Mouse (Mus musculus) layer of hippocampus, postnatal 36 days (tissue): ENCODE data around the gene Rrp1. TPM values are rescaled to one million over a fixed set of nuclear protein-coding genes. Genes with fewer than 3 reads are reported as not detected.

Source experiments
- DNase-seq, 2 experiments: peaks; one replicate each; pipeline ENCODE4 v3.0.0; 2022
- total RNA-seq, 2 experiments: library from RNA; stranded (reverse); gene quantifications; 2 replicates each; pipeline ENCODE4 v1.2.3; 2021

Rrp1 gene
- 100 to 1,000 TPM; 337 to 355 TPM for total RNA-seq

DNA sequence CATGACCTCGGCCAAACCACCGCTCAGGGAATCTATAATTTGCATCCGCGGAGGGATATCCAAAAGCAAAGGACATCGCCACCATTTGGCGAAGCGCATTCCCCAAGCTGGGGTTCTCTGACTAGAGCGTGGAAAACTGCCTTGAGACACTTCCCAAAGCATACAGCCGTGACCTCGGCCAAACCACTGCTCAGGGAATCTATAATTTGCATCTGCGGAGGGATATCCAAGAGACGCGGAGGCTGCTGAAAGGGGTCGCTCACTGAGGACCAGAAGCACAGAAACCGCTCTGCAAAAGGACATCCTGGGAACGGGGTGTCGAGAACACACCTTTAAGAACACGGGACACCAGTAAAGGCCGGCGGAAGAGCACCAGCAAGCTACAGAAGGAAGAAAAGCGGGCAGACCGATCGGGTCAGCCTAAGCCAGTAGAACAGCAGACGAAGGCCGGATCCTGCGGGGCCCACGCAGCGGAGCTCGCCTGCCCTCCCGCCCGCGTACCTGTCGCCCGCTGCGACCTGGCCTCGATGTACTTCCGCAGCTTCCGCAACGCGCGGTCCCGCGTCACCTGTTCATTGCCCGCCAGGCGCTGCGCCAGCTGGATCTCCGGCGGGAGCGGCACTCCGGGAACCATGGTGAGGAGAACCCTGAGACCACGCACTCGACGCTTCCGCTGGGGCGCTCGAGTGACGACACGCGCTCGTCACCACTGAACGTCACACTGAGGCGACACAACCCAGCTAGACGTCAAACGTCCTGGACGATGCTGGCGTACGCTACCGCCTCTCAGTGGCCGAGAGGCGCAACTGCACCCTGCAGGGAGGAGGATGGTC lies at the start of gene Rrp1:
Gene Rrp1, minus strand, starts transcription at position 725 of the 833 bp plus-strand sequence.
- peak; percentile 96 to 97 for DNase-seq

DNA sequence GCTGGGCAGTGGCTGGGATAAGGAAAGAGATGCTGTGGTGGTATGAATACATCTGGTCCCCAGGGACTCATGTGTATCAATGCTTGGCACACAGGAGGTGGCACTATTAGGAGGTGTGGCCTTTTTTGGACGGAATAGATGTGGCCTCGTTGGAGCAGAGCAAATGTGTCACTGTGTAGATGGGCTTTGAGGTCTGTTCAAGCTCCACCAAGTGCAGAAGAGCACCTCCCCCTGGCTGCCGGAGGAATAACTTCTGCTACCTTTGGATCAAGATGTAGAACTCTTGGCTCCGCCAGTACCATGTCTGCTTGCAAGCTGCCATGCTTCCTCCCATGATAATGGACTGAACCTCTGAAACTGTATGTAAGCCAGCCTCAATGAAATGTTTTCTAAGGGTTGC lies 48.9 kb upstream of the Rrp1 start:
- no peak for DNase-seq

- DNase-seq, result no peak
Measured at GRCm38 (mm10) chr10:78460463-78460862, 47.6 kb upstream of the Rrp1 start.

DNA sequence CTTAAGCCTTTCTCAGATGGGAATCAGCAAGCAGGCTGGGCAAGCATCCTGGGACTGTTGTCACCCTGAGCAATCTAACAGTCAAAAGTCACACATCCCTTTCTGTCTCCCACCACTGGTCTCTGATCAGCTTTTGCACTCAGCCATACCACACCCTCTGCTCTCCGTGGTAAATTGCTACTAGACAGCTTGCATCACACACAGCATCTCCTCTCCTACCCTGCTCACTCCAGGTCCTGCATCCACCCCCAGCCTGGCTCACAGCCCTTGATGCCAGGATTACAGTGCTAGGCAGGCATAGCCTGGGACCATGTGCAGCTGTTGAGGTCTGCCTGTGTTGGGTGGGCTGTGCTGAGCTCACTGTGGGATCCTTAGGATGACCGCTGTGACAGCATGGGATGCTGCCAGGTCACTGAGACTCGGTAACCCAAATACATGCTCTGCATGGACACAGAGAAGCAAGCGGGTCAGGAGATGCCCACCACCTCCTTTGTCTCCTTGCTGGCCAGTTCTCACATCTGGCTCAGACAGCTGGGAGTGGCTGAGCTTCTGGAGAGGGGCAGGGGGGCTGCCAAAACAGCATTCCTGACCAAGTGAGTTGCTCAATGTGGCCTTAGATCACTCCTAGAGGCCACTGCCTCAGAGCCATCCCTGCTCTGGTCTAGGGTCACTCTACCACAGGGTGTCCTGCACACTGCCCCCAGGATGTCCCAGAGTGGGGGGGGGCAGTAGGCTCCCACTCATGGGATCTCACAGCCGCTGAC lies 45.7 kb upstream of the Rrp1 start:
- DNase-seq, result no peak

DNA sequence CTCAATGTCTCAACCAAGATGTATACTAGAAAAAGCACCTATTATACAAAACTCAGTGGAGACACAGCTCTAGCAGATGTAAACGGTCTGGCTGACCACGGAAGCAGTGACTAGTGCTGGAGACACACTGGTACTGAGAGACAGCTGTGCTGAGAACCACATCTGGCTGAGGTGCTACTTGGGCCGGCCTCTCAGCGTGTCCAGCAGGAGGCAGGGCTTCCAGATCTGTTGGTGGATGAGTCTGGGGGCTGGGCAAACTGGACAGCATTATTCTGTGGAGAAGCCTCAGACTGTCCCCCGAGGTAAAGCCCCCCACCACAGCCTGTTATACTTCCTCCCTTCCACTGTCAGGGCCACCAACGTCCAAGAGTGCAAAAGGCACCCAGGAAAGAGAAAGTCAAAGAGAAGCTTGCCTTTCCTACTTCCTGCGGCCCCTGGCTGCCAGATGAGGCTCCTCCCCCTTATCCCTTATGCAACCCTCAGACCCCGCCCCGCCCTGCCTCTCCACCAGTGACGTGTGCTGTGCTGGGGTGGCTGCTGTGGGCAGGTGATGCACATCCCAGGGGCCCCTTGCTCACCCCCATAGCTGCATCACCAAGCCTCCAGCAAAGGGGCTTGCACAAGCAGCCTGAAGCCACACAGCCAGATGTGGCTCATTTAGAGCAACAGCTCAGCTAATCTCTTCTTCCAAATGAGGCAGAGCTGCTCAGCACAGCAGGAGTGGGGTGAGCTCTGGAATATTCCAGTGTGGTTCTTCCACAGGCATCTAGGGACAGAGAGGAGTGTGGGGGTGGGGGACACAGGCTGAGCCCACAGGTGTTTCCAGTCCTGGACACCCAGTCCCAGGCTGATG lies 44.9 kb upstream of the Rrp1 start:
- DNase-seq, result no peak

GRCm38 (mm10) chr10:78456696-78457095 lies 43.9 kb upstream of the Rrp1 start:
- no peak for DNase-seq

GRCm38 (mm10) chr10:78452641-78453040 lies 39.8 kb upstream of the Rrp1 start:
- DNase-seq, result no peak

DNA sequence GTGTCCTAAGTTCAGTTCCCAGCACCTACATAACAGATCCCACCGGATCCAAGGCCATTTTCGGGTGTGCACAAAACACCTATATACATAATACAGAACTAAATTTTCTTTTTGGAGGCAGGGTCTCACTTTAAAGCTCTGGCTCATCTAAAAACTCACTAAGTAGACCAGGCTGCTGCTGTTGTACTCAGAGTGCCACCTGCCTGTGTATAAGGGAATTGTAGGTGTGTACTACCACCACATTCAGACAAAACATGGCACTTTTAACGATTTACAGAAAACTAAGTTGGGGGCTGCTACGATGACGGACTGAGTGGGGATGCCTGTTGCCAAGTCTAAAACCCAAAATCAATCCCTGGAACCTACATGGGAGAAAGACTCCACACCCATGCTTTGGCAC lies 37.9 kb upstream of the Rrp1 start:
- no peak for DNase-seq

- DNase-seq, result no peak
Measured at GRCm38 (mm10) chr10:78447396-78447795, 34.6 kb upstream of the Rrp1 start.

DNA sequence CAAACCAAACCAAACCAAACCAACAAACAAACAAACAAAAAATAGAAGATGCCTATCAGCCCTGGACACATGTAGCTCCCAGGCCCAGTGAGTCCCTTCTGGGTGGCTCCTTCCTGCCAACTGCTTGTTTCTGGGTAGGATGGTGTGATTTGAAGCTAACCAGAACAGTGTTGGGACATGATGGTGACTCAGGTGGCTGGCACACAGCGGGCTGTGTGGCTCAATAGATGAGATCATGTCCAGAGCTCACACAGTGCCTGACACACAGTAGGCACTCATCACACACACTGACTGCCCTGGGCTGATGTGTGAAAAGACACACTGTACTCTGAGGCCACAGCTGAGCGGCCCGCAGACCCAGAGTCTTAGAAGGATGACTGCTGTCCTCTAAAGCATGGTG lies 33.4 kb upstream of the Rrp1 start:
- no peak for DNase-seq

DNA sequence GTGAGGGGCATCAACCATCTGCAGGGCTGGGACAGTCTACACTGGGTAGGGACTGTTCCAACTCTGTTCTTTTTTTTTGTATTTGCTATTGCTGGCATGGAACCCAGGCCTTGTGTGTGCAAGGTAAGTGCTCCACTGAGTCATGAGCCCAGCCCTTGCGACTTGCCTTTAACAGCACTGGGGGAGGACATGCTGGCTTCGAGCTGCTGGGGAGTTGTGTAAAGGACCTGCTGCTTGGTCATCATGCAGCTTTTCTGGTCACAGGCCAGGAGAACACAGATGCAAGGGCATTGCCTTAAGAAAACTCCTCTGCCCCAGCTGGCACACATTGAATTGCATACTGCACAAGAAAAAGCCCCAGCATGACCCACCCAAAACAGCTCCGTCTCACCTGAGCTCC lies 29.4 kb upstream of the Rrp1 start:
- no peak for DNase-seq

- DNase-seq, result no peak
Measured at GRCm38 (mm10) chr10:78441606-78442005, 28.8 kb upstream of the Rrp1 start.

DNA sequence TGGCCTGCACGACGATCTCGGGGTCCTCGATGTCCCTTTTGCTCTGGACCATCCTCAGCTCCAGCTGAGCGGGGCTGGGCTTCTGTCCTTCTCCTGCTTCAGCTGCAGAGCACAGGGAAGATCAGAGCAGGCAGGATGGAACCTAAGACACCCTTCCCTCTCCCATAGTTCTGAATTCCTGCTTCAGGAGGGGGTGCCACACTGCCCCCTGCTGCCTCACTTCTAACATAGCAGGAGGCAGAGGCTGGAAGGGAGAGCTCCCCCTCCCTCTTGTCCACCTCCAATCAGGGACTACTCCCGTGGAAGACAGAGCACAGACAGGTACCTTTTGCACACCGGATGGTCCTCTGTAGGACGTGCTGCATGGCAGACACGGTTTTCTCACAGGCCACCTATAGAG lies 28.0 kb upstream of the Rrp1 start:
- no peak for DNase-seq

GRCm38 (mm10) chr10:78439990-78440389 lies 27.1 kb upstream of the Rrp1 start:
- no peak for DNase-seq

DNA sequence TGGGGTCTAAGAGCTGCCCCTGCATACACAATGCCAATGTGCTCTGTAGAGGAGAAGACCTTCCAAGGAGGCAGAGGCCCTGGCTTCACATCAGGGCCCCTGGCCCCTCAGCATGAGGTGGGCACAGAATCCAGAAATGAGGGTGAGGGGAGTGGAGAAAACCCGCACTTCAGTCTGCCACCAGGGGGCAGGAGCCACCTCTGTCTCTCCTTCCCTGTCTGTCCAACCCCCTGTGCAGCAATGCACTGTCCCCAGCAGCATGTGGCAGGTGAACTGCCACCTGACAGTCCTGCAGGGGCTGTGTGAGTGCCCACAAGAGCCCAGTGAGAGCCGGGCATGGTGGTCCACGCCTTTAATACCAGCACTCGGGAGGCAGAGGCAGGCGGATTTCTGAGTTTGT lies 26.7 kb upstream of the Rrp1 start:
- DNase-seq, result no peak

DNA sequence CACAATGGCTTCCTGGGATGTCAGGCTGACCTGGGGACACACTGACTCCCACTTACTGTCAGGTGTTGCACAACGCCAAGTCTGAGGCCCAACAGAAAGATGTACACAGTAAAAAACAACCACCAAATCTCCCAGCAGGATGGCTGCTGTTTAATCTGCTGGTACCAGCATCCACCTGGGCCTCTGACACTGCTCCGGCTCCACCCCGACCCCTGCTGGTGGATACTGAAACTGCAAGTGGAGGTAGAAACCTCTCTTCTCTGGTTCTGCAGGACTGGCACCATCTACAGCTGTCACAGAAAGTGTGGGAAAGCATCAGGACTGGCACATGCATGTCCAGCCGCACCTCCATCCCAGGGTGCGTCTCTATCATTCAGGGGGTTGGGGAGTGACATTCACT lies 25.3 kb upstream of the Rrp1 start:
- DNase-seq, result peak; percentile 75 to 83

DNA sequence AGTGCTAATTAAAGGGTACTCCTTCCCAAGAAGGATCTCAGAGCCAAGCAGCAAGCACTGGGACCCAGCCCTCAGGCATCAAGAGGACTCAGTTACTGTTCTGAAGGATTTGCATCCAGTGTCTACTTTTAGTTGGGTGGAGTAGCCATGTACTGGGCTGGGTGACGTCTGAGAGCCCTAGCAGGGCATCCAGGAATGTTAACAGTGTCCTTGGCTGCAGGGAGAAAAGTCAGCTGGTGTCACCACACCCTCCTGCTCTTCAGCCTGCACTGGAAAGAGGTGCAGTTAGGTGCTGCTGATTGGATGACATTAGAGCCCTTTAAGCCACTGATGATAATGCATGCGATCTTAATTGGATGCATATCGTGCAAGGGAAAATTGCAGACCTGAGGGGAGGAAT lies 20.0 kb upstream of the Rrp1 start:
- DNase-seq, result no peak

DNA sequence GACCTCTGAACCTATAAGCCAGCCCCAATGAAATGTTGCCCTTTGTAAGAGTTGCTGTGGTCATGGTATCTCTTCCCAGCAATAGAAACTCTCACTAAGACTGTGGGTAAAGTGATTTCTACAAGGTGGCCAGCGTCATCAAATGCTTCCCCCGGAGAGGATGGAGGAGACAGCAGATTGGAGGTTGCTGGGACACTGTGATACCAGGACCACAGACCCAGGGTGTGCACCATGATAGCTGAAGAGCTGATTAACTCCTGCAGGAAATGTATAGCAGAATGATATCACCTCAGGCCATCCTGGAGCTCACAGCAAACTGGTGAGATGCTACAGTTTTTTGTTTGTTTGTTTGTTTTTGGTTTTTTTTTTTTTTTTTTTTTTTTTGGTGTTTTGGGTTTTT lies 16.9 kb upstream of the Rrp1 start:
- DNase-seq, result no peak

DNA sequence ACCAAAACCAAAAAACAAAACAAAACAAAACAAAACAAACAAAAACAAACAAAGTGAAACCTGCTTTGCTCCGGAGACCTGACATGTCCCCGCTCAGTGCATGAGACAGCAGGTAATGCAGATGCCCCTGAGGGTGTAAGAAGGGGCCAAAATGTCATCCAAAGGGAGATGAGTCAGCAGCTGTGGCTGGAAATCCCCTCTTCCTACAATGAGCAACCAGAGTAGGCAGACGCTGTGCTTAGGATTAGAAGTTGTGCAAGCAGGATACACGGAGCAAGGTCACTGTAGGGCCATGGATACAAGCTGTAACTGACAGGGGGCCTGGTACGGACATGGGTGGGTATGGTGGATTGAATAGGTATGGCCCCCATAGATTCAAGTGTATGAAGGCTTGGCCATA lies 16.3 kb upstream of the Rrp1 start:
- no peak for DNase-seq

GRCm38 (mm10) chr10:78428070-78428469 lies 15.2 kb upstream of the Rrp1 start:
- no peak for DNase-seq

- no peak for DNase-seq
Measured at GRCm38 (mm10) chr10:78426117-78426735, 13.4 kb upstream of the Rrp1 start.
